In the genomic region with DNA sequence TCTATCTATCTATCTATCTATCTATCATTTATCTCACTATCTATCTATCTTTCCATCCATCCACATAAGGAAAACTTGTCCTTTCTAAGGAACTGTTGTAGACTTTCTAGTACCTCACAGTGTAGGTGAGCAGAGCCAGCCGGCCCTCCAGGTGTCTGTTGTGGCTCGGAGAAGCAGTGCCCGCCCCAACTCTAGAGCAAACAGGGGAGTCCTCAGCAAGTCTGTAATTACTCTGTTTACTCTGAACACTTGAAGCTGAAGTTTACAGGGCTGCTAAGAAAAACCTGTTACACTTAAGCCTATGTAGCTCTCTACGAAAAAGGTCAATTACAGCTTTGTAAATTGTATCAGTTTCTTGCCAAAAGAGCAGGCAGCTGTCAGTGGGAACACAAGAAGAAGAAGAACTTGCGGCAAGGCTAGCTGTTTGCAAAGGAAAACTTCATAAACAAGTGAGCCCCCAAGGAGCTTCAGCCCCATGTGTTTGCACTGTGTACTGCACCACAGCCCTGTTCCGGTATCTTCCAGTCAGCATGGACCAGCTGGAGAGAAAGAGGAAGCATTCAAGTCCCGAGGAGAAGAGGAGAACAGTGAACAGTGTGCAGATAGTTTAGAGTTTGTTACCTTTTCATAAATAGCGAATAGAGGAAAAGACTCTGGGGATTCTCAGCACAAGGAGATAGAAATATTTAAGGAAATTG, we compare ENCODE assay signal across 9 mouse cellular contexts.
DNase-seq lines count a peak whose midpoint lies in the region; ATAC-seq and TF ChIP-seq lines count a peak whose summit lies in the region.
"Had no signal": no experiment of that assay in that cellular context is flagged by ENCODE, and none has a peak within 500 bp of the region (broad histone marks: within the 10 kb centered on the region; RNA-seq: fewer than 3 reads in every experiment).

No protein-coding gene starts in this region.

- H3K4me1 ChIP-seq in embryonic facial prominence, embryonic 14.5 days (ENCODE audit: control insufficient read depth, insufficient read depth, low read length), result no peaks in the 10 kb centered on the region
- no peaks in the 10 kb centered on the region for H3K4me1 ChIP-seq in embryonic facial prominence, embryonic 10.5 days
- H3K4me1 ChIP-seq in midbrain, postnatal 0 days (ENCODE audit: insufficient read depth, low read length), result no peaks in the 10 kb centered on the region
- H3K4me1 ChIP-seq in midbrain, embryonic 15.5 days, result no peaks in the 10 kb centered on the region
- no peaks in the 10 kb centered on the region for H3K4me1 ChIP-seq in liver, postnatal 0 days (ENCODE audit: insufficient read depth)
- H3K4me1 ChIP-seq: embryonic facial prominence, embryonic 15.5 days had no signal

- no peak overlapping the region for H3K9ac ChIP-seq in embryonic facial prominence, embryonic 14.5 days (ENCODE audit: low read depth, low read length)
- H3K9ac ChIP-seq in midbrain, postnatal 0 days (replicated peaks; ENCODE audit: low read length, poor library complexity, severe bottlenecking), result no peak overlapping the region
- no peak overlapping the region for H3K9ac ChIP-seq in midbrain, embryonic 15.5 days
- no peak overlapping the region for H3K9ac ChIP-seq in liver, postnatal 0 days (replicated peaks)
- H3K9ac ChIP-seq: embryonic facial prominence, embryonic 15.5 days had no signal

- peak; percentile 57; the same call in 1 of the 2 replicates for ATAC-seq in embryonic facial prominence, embryonic 14.5 days (ENCODE audit: low read depth)
- ATAC-seq in midbrain, postnatal 0 days (ENCODE audit: low FRiP score), result no peak
- ATAC-seq in midbrain, embryonic 15.5 days (replicated peaks), result no peak
- ATAC-seq in liver, postnatal 0 days, result 0 out of 2 replicates have a peak, but pooled peaks have one; percentile 31

- 0 out of 2 replicates have a peak, but pooled peaks have one; percentile 6 for TF ChIP-seq CTCF in midbrain, postnatal 0 days (IDR thresholded peaks at IDR 0.05)
- peak; percentile 46 for TF ChIP-seq CTCF in liver, postnatal 0 days (IDR thresholded peaks at IDR 0.05; ENCODE audit: low read depth)

- DNase-seq in embryonic facial prominence, embryonic 14.5 days (ENCODE audit: low spot score), result peak; percentile 30
- DNase-seq in embryonic facial prominence, embryonic 10.5 days (ENCODE audit: low spot score), result no peak
- peak; percentile 11 for DNase-seq in midbrain, postnatal 0 days (ENCODE audit: low spot score)
- peak; percentile 24 for DNase-seq in liver, postnatal 0 days
- DNase-seq in thymus, postnatal 14 days, result peak; percentile 74
- no peak for DNase-seq in adrenal gland, adult 2 months
- DNase-seq in cerebellum, adult 11-12 months, result no peak

- H3K4me3 ChIP-seq in embryonic facial prominence, embryonic 14.5 days (ENCODE audit: low read depth, low read length), result no peak overlapping the region
- H3K4me3 ChIP-seq in embryonic facial prominence, embryonic 10.5 days, result no peak overlapping the region
- no peak overlapping the region for H3K4me3 ChIP-seq in midbrain, postnatal 0 days (ENCODE audit: low read depth, low read length)
- no peak overlapping the region for H3K4me3 ChIP-seq in midbrain, embryonic 15.5 days
- no peak overlapping the region for H3K4me3 ChIP-seq in liver, postnatal 0 days (ENCODE audit: low read depth, low read length)
- H3K4me3 ChIP-seq: embryonic facial prominence, embryonic 15.5 days had no signal

- no peak overlapping the region for H3K27ac ChIP-seq in embryonic facial prominence, embryonic 14.5 days (replicated peaks; ENCODE audit: low read depth, low read length)
- H3K27ac ChIP-seq in embryonic facial prominence, embryonic 10.5 days (replicated peaks), result no peak overlapping the region
- H3K27ac ChIP-seq in midbrain, postnatal 0 days (ENCODE audit: low read depth, low read length), result no peak overlapping the region
- no peak overlapping the region for H3K27ac ChIP-seq in midbrain, embryonic 15.5 days
- H3K27ac ChIP-seq in liver, postnatal 0 days (ENCODE audit: low read depth), result no peak overlapping the region
- H3K27ac ChIP-seq: embryonic facial prominence, embryonic 15.5 days had no signal

- H3K36me3 ChIP-seq in embryonic facial prominence, embryonic 14.5 days (ENCODE audit: control insufficient read depth, insufficient read depth, low read length), result no peaks in the 10 kb centered on the region
- H3K36me3 ChIP-seq in embryonic facial prominence, embryonic 10.5 days (replicated peaks), result no peaks in the 10 kb centered on the region
- no peaks in the 10 kb centered on the region for H3K36me3 ChIP-seq in midbrain, postnatal 0 days (ENCODE audit: insufficient read depth, low read length)
- H3K36me3 ChIP-seq in midbrain, embryonic 15.5 days (replicated peaks), result no peaks in the 10 kb centered on the region
- H3K36me3 ChIP-seq in liver, postnatal 0 days (replicated peaks; ENCODE audit: insufficient read depth, low read length), result no peaks in the 10 kb centered on the region
- H3K36me3 ChIP-seq: embryonic facial prominence, embryonic 15.5 days had no signal

- H3K4me2 ChIP-seq in embryonic facial prominence, embryonic 14.5 days (ENCODE audit: low read depth, low read length), result no peak overlapping the region
- H3K4me2 ChIP-seq in midbrain, postnatal 0 days (ENCODE audit: low read depth, low read length, poor library complexity, severe bottlenecking), result no peak overlapping the region
- H3K4me2 ChIP-seq in midbrain, embryonic 15.5 days, result no peak overlapping the region
- H3K4me2 ChIP-seq in liver, postnatal 0 days (ENCODE audit: low read depth, low read length), result no peak overlapping the region
- H3K4me2 ChIP-seq: embryonic facial prominence, embryonic 15.5 days had no signal

- WGBS in embryonic facial prominence, embryonic 14.5 days, result 64% methylated on average over 8 of the region's 8 CpGs
- 75% methylated on average over 8 of the region's 8 CpGs for WGBS in embryonic facial prominence, embryonic 10.5 days
- WGBS in midbrain, postnatal 0 days, result 79% methylated on average over 8 of the region's 8 CpGs
- WGBS in midbrain, embryonic 15.5 days, result 82% methylated on average over 8 of the region's 8 CpGs
- 45% methylated on average over 8 of the region's 8 CpGs for whole genome bisulfite sequencing in liver, postnatal 0 days (ENCODE audit: insufficient replicate concordance)

- no peaks in the 10 kb centered on the region for H3K9me3 ChIP-seq in embryonic facial prominence, embryonic 14.5 days (ENCODE audit: control insufficient read depth, low read length)
- H3K9me3 ChIP-seq in embryonic facial prominence, embryonic 10.5 days, result no peaks in the 10 kb centered on the region
- H3K9me3 ChIP-seq in midbrain, postnatal 0 days (ENCODE audit: low read length), result no peaks in the 10 kb centered on the region
- H3K9me3 ChIP-seq in midbrain, embryonic 15.5 days, result no peaks in the 10 kb centered on the region
- no peaks in the 10 kb centered on the region for H3K9me3 ChIP-seq in liver, postnatal 0 days (ENCODE audit: low read length)
- H3K9me3 ChIP-seq: embryonic facial prominence, embryonic 15.5 days had no signal

- no peak for TF ChIP-seq EP300 in liver, postnatal 0 days (IDR thresholded peaks at IDR 0.05; ENCODE audit: low read depth)

- no peaks in the 10 kb centered on the region for H3K27me3 ChIP-seq in embryonic facial prominence, embryonic 14.5 days (replicated peaks; ENCODE audit: control insufficient read depth, insufficient read depth, low read length)
- H3K27me3 ChIP-seq in embryonic facial prominence, embryonic 10.5 days (replicated peaks; ENCODE audit: low read depth, poor library complexity, severe bottlenecking), result no peaks in the 10 kb centered on the region
- no peaks in the 10 kb centered on the region for H3K27me3 ChIP-seq in midbrain, postnatal 0 days (ENCODE audit: insufficient read depth, low read length)
- no peaks in the 10 kb centered on the region for H3K27me3 ChIP-seq in midbrain, embryonic 15.5 days (replicated peaks)
- no peaks in the 10 kb centered on the region for H3K27me3 ChIP-seq in liver, postnatal 0 days (ENCODE audit: insufficient read depth, low read length)
- H3K27me3 ChIP-seq: embryonic facial prominence, embryonic 15.5 days had no signal

Comparison
In these comparisons a context has a peak if more than half of its experiments do, and no peak if none do; other contexts are left out.
1. DNase-seq: peak in embryonic facial prominence, embryonic 14.5 days (single experiment), midbrain, postnatal 0 days (single experiment), liver, postnatal 0 days (single experiment) and thymus, postnatal 14 days (single experiment); none in embryonic facial prominence, embryonic 10.5 days (single experiment), adrenal gland, adult 2 months (single experiment) and cerebellum, adult 11-12 months (single experiment).
2. ATAC-seq: peak in embryonic facial prominence, embryonic 14.5 days (single experiment) and liver, postnatal 0 days (single experiment); none in midbrain, postnatal 0 days (single experiment) and midbrain, embryonic 15.5 days (single experiment).